Mouse (Mus musculus) T-cell, adult 66 days (primary cell): ENCODE results near the gene Zfp764. TPM values are rescaled to one million over a fixed set of nuclear protein-coding genes. Genes with fewer than 3 reads are reported as not detected.

Source experiments
- total RNA-seq, 2 experiments: library from RNA; stranded (reverse); gene quantifications; 3 replicates in 1 of 2; 4 replicates in 1 of 2; pipeline ENCODE4 v1.2.4; 2023

Gene Zfp764
- 10 to 100 TPM; 11.3 to 12.6 TPM for total RNA-seq

GRCm38 (mm10) chr7:127406002-127406987 lies at the start of gene Zfp764:
Gene Zfp764, minus strand, starts transcription at chr7:127406822.

GRCm38 (mm10) chr7:127448521-127449300 lies 42.1 kb upstream of the Zfp764 start, which contains the start of gene Zfp689:
Gene Zfp689, minus strand, starts transcription at chr7:127449158.

DNA sequence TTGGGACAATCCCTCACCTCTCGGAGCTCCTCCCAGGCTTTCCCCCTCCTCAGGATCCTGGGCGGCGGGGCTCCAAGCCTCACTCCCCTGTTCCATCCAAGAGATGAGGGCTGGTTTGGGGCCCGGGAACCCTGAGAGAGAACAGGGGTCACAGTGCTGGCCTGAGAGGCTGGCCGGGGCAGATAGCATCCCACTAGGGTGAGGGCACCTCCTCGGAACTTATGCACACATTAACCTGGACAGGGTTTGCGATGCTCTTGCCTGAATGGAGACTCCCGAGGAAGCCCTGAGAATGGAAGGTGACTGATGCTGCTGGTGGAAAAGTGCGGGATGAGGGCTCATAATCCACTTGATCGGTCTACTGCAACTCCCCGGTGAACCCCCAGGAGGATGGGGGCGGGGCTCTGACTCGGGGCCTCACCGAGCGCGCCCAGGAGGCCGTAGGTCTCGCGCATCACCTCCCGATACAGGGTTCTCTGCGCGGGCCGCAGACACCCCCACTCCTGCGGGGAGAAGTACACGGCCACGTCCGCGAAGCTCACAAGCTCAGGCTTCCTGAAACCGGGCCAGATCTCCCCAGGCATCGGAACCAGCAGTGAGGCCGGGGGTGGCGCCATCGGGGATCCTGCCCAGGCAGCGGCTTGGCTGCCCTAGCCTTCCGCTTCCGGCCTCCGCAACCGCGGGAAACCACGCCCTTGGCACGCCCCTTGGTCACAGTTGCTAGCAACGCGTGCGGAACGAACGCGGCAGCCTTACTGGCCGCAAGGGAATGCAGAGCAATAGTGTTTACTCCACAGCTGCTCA lies 15.0 kb upstream of the Zfp764 start, which contains the start of gene Zfp688:
Gene Zfp688, minus strand, starts transcription at position 681 of the 804 bp plus-strand sequence.

GRCm38 (mm10) chr7:127393157-127393943 lies 13.3 kb downstream of the Zfp764 start, which contains the start of gene E430018J23Rik:
Gene E430018J23Rik, minus strand, starts transcription at chr7:127393629.

DNA sequence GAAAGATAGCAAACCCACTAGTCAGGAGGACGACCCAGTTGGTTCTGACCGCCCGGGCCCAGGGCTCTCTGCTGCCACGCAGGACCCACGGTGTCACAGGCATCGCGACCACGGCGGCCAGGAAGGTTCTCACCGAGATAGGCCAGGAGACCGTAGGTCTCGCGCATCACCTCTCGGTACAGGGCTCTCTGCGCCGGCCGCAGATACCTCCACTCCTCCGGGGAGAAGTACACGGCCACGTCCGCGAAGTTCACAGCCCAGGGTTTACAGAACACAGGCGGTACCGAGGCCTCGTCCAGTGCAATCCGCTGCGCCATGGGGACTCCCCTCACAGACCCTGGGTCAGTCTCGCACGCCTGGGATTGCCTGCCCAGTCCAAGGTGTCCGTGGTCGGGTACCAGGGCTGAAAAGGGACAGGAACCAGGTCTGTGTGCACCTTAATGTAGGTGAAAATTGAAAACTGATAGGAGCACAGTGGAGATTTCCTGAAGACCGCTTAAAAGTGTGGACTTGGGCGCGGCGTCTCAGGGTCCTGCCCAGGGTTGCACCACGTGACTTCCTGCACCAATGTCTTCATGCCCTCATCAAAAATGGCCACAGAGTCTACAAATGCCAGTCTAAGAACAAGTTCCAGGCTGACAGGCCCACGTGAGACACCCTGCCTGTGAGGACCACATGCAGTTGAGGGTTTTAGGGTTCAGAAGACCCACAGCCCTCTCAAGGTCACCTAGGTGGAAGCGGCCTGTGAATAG lies 19.8 kb downstream of the Zfp764 start, which contains the start of gene 9130019O22Rik:
Gene 9130019O22Rik, minus strand, starts transcription at position 526 of the 752 bp plus-strand sequence.

GRCm38 (mm10) chr7:127375271-127376245 lies 31.1 kb downstream of the Zfp764 start, which contains the start of gene Zfp747:
Gene Zfp747, minus strand, starts transcription at chr7:127376050.

Other genes starting within 250 kb of the Zfp764 start
- gene Cd2bp2, start 210.8 kb downstream of the Zfp764 start, total RNA-seq, result 10 to 100 TPM; 70.4 to 77.9 TPM
- 10 to 100 TPM; 58.5 to 73.0 TPM for gene Tbc1d10b, start 198.4 kb downstream of the Zfp764 start, total RNA-seq
- 10 to 100 TPM; 16.3 to 22.4 TPM for gene Mylpf, start 197.9 kb downstream of the Zfp764 start, total RNA-seq
- 10 to 100 TPM; 15.5 to 18.3 TPM for gene Zfp553, start 173.8 kb downstream of the Zfp764 start, total RNA-seq
- gene Sept1, start 173.7 kb downstream of the Zfp764 start, total RNA-seq, result 100 to 1,000 TPM; 694 to 706 TPM
- gene Zfp771, start 162.5 kb downstream of the Zfp764 start, total RNA-seq, result 10 to 100 TPM in 1 of 2 experiments, 1 to 10 TPM in 1; 8.1 to 10.4 TPM
- gene Dctpp1, start 146.1 kb downstream of the Zfp764 start, total RNA-seq, result 10 to 100 TPM; 13.0 to 21.1 TPM
- 10 to 100 TPM; 31.2 to 35.2 TPM for gene Sephs2, start 132.8 kb downstream of the Zfp764 start, total RNA-seq
- gene Itgal, start 110.6 kb downstream of the Zfp764 start, total RNA-seq, result 100 to 1,000 TPM; 259 to 272 TPM
- gene Zfp768, start 61.2 kb downstream of the Zfp764 start, total RNA-seq, result under 1 TPM; 0.47 to 0.50 TPM
- gene Zfp747, start 30.8 kb downstream of the Zfp764 start, total RNA-seq, result 10 to 100 TPM; 21.0 to 21.1 TPM
- gene 9130019O22Rik, start 19.7 kb downstream of the Zfp764 start, total RNA-seq, result 1 to 10 TPM; 4.8 to 5.4 TPM
- gene E430018J23Rik, start 13.2 kb downstream of the Zfp764 start, total RNA-seq, result 10 to 100 TPM; 14.2 to 14.7 TPM
- 10 to 100 TPM; 14.8 to 15.7 TPM for gene Zfp688, start 15.2 kb upstream of the Zfp764 start, total RNA-seq
- 1 to 10 TPM; 7.9 to 8.9 TPM for gene Zfp689, start 42.3 kb upstream of the Zfp764 start, total RNA-seq
- gene Prr14, start 52.8 kb upstream of the Zfp764 start, total RNA-seq, result 100 to 1,000 TPM; 132 to 142 TPM
- gene Fbrs, start 72.4 kb upstream of the Zfp764 start, total RNA-seq, result 100 to 1,000 TPM; 186 to 198 TPM
- 100 to 1,000 TPM; 216 to 217 TPM for gene Srcap, start 105.2 kb upstream of the Zfp764 start, total RNA-seq
- gene Gm42715, start 112.8 kb upstream of the Zfp764 start, total RNA-seq, result 10 to 100 TPM; 46.2 to 57.0 TPM
- gene Tmem265, start 154.6 kb upstream of the Zfp764 start, total RNA-seq, result 10 to 100 TPM in 1 of 2 experiments, not detected in 1; 15.2 TPM
- gene Phkg2, start 166.5 kb upstream of the Zfp764 start, total RNA-seq, result 100 to 1,000 TPM; 164 to 168 TPM
- gene Ccdc189, start 181.8 kb upstream of the Zfp764 start, total RNA-seq, result not detected
- 100 to 1,000 TPM; 139 to 146 TPM for gene Rnf40, start 181.9 kb upstream of the Zfp764 start, total RNA-seq
- gene Zfp629, start 209.0 kb upstream of the Zfp764 start, total RNA-seq, result 1 to 10 TPM; 1.9 to 2.7 TPM